Mouse (Mus musculus) myocyte (in vitro differentiated cells): ENCODE data around the gene Myadm.

Experiments
- CEBPB ChIP-seq: IDR thresholded peaks from 2 replicates; pipeline ENCODE4 v1.6.1; 2011; ENCODE audit warnings: mild to moderate bottlenecking, moderate library complexity; ENCODE audit not compliant: poor library complexity, insufficient read depth, severe bottlenecking
- E2F4 ChIP-seq: IDR thresholded peaks from one replicate; pipeline ENCODE4 v1.6.1; 2011; ENCODE audit warnings: mild to moderate bottlenecking, control low read depth, moderate library complexity; ENCODE audit not compliant: insufficient read depth
- MAX ChIP-seq: IDR thresholded peaks from one replicate; pipeline ENCODE4 v1.6.1; 2011; ENCODE audit warnings: low read depth, mild to moderate bottlenecking, control low read depth
- MYOD1 ChIP-seq, 3 experiments: IDR thresholded peaks; one replicate each; pipeline ENCODE4 v1.6.1; 2011; ENCODE audit warnings: control low read depth in 2 of 3, low read depth in 2 of 3, mild to moderate bottlenecking in 2 of 3, moderate library complexity in 1 of 3; ENCODE audit not compliant: insufficient read length in 2 of 3, control insufficient read depth in 1 of 3
- MYOG ChIP-seq, 3 experiments: IDR thresholded peaks; one replicate each; pipeline ENCODE4 v1.6.1; 2011; ENCODE audit warnings: control low read depth in 2 of 3, low read depth in 2 of 3, mild to moderate bottlenecking in 2 of 3; ENCODE audit not compliant: insufficient read length in 2 of 3, control insufficient read depth in 1 of 3, insufficient read depth in 1 of 3
- POLR2A ChIP-seq: IDR thresholded peaks from one replicate; pipeline ENCODE4 v1.6.1; 2011; ENCODE audit warnings: low read depth, mild to moderate bottlenecking, control low read depth, moderate library complexity; ENCODE audit not compliant: insufficient read length
- POLR2AphosphoS2 ChIP-seq: IDR thresholded peaks from one replicate; pipeline ENCODE4 v1.6.1; 2011; ENCODE audit warnings: low read depth, control low read depth; ENCODE audit not compliant: insufficient read length
- REST ChIP-seq: IDR thresholded peaks from one replicate; pipeline ENCODE4 v1.6.1; 2011; ENCODE audit warnings: mild to moderate bottlenecking, control low read depth, moderate library complexity; ENCODE audit not compliant: insufficient read depth, insufficient read length
- SRF ChIP-seq: IDR thresholded peaks from one replicate; pipeline ENCODE4 v1.6.1; 2011; ENCODE audit warnings: low read depth; ENCODE audit not compliant: control insufficient read depth, insufficient read length
- TCF3 ChIP-seq: IDR thresholded peaks from one replicate; pipeline ENCODE4 v1.6.1; 2011; ENCODE audit warnings: low read depth, control low read depth; ENCODE audit not compliant: insufficient read length
- USF1 ChIP-seq: IDR thresholded peaks from one replicate; pipeline ENCODE4 v1.6.1; 2011; ENCODE audit warnings: low read depth, mild to moderate bottlenecking, control low read depth, moderate library complexity

DNA sequence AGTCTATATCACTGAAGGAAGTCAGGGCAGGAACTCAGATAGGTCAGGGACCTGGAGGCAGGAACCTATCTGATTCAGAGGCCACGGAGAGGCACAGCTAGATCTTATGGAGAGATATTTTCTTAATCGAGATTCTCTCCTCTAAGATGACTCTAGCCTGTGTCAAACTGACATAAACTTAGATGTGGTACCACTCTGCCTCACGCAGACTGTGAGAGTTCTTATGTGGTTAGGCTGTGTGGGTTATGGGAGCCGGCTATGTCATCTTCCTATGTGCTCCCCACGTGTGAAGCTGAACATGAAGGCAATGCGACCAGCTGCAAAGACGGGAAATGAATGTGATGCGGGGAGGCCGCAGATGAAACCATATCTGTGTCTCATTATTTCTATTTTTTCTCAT is 16.7 kb upstream of the Myadm start:
- TF ChIP-seq MYOG (IDR thresholded peaks at IDR 0.05; ENCODE audit: control insufficient read depth in 1 of 3, insufficient read depth in 1 of 3, insufficient read length in 2 of 3, low read depth in 2 of 3) = no peak
- no peak for TF ChIP-seq USF1
- TF ChIP-seq POLR2A = no peak
- TF ChIP-seq SRF = no peak
- TF ChIP-seq REST = no peak
- TF ChIP-seq MAX = no peak
- TF ChIP-seq E2F4 = no peak
- no peak for TF ChIP-seq POLR2AphosphoS2
- no peak for TF ChIP-seq MYOD1 (IDR thresholded peaks at IDR 0.05; ENCODE audit: control insufficient read depth in 1 of 3, insufficient read length in 2 of 3, low read depth in 2 of 3)
- TF ChIP-seq CEBPB = no peak
- TF ChIP-seq TCF3 = no peak
